Mouse (Mus musculus) limb, embryonic 10.5 days (tissue): Measurements from ENCODE around the gene Rnf123. TPM values are rescaled to one million over a fixed set of nuclear protein-coding genes. Genes with fewer than 3 reads are reported as not detected.
A peak's percentile ranks its signal among the peaks of the same experiment; 100 is the strongest.
"Not testable (repeated sequence)": the region's sequence is repeated elsewhere in the genome, so short reads cannot be mapped to it uniquely, and the experiment has no call there.

Experiments used
- DNase-seq: peaks from one replicate; pipeline ENCODE4 v3.0.0-alpha.2; 2017; ENCODE audit warnings: low spot score
- H3K27ac ChIP-seq: fragments of 300-500 bp; sonication (generic); 2 replicates; pipeline ENCODE4 v1.5.1; 2016; ENCODE audit warnings: mild to moderate bottlenecking
- H3K27me3 ChIP-seq: fragments of 300-500 bp; sonication (generic); 2 replicates; pipeline ENCODE4 v1.6.1; 2016; ENCODE audit warnings: low read depth, mild to moderate bottlenecking; ENCODE audit not compliant: poor library complexity, severe bottlenecking
- H3K36me3 ChIP-seq: fragments of 300-500 bp; sonication (generic); 2 replicates; pipeline ENCODE4 v1.6.1; 2016; ENCODE audit warnings: mild to moderate bottlenecking, moderate library complexity
- H3K4me1 ChIP-seq: fragments of 300-500 bp; sonication (generic); 2 replicates; pipeline ENCODE4 v1.6.1; 2016
- H3K4me3 ChIP-seq: fragments of 300-500 bp; sonication (generic); 2 replicates; pipeline ENCODE4 v1.5.1; 2016; ENCODE audit warnings: mild to moderate bottlenecking, moderate library complexity
- H3K9me3 ChIP-seq: fragments of 300-500 bp; sonication (generic); replicated peaks from 2 replicates; pipeline ENCODE4 v1.6.1; 2016; ENCODE audit warnings: mild to moderate bottlenecking
- WGBS: fragments of 180-500 bp; shearing (Covaris S2); methylation state at CpG from one replicate; pipeline ENCODE4 v1.1.7; 2016; 5-methylcytosine and 5-hydroxymethylcytosine counted together
- polyA plus RNA-seq: library from polyadenylated mRNA; unstranded; fragments of >200 nt; fragmentation: Nextera tagmentation; extraction: Ambion mirVana; gene quantifications from 2 replicates; pipeline ENCODE4 v1.2.1, GENCODE M21; 2016

The Rnf123 gene
- polyA plus RNA-seq, 1 experiment from 2014 or later = 37.5 TPM

- no peak overlapping the region for H3K4me3 ChIP-seq
Measured at GRCm38 (mm10) chr9:108035331-108036156, 47.6 kb downstream of the Rnf123 start.

GRCm38 (mm10) chr9:108032126-108032525 is 51.0 kb downstream of the Rnf123 start:
- Histone ChIP-seq H3K27ac (no peak overlapping the region), H3K9me3 (peaks cover 4% of the 10 kb centered on the region; the same call in 1 of the 2 replicates), H3K36me3 (peaks cover 90% of the 10 kb centered on the region), H3K4me1 (no peaks in the 10 kb centered on the region), H3K27me3 (no peaks in the 10 kb centered on the region), H3K4me3 (no peak overlapping the region)
- 90% methylated on average over 5 of the region's 5 CpGs for WGBS
- no peak for DNase-seq

More at GRCm38 (mm10) chr9:108035331-108036156, 47.6 kb downstream of the Rnf123 start:
- no peaks in the 10 kb centered on the region for H3K27me3 ChIP-seq
- H3K27ac ChIP-seq = no peak overlapping the region
- no peaks in the 10 kb centered on the region for H3K4me1 ChIP-seq
- 96% methylated on average over 2 of the region's 2 CpGs for whole genome bisulfite sequencing
- no peak for DNase-seq
- H3K9me3 ChIP-seq = no peaks in the 10 kb centered on the region
- H3K36me3 ChIP-seq = peaks cover 89% of the 10 kb centered on the region

GRCm38 (mm10) chr9:108027867-108028266 is 55.3 kb downstream of the Rnf123 start:
- 97% methylated on average over 3 of the region's 3 CpGs for WGBS
- Histone ChIP-seq H3K27ac (no peak overlapping the region), H3K27me3 (no peaks in the 10 kb centered on the region), H3K4me1 (no peaks in the 10 kb centered on the region), H3K36me3 (peaks cover 90% of the 10 kb centered on the region), H3K9me3 (peaks cover 4% of the 10 kb centered on the region; the same call in 1 of the 2 replicates), H3K4me3 (no peak overlapping the region)
- no peak for DNase-seq

- H3K4me1 ChIP-seq = no peaks in the 10 kb centered on the region
- 95% methylated on average over 3 of the region's 3 CpGs for WGBS
- peaks cover 4% of the 10 kb centered on the region; the same call in 1 of the 2 replicates for H3K9me3 ChIP-seq
- H3K36me3 ChIP-seq = peaks cover 77% of the 10 kb centered on the region
- H3K4me3 ChIP-seq = no peak overlapping the region
- H3K27me3 ChIP-seq = no peaks in the 10 kb centered on the region
- no peak overlapping the region for H3K27ac ChIP-seq
- DNase-seq = no peak
Measured at GRCm38 (mm10) chr9:108026584-108026983, 56.6 kb downstream of the Rnf123 start.

- H3K27ac ChIP-seq = no peak overlapping the region
- no peaks in the 10 kb centered on the region for H3K4me1 ChIP-seq
- H3K36me3 ChIP-seq = peaks cover 54% of the 10 kb centered on the region
- peaks cover 4% of the 10 kb centered on the region; the same call in 1 of the 2 replicates for H3K9me3 ChIP-seq
- H3K4me3 ChIP-seq = no peak overlapping the region
- no peak for DNase-seq
- H3K27me3 ChIP-seq = no peaks in the 10 kb centered on the region
- WGBS = 90% methylated on average over 3 of the region's 3 CpGs
Measured at GRCm38 (mm10) chr9:108023216-108023615, 59.9 kb downstream of the Rnf123 start.

GRCm38 (mm10) chr9:108020741-108021140 is 62.4 kb downstream of the Rnf123 start:
- peaks cover 49% of the 10 kb centered on the region for H3K36me3 ChIP-seq
- no peak overlapping the region for H3K4me3 ChIP-seq
- H3K27me3 ChIP-seq = no peaks in the 10 kb centered on the region
- no peak overlapping the region for H3K27ac ChIP-seq
- H3K9me3 ChIP-seq = no peaks in the 10 kb centered on the region
- no peaks in the 10 kb centered on the region for H3K4me1 ChIP-seq
- no peak for DNase-seq
- WGBS = 96% methylated on average over 1 of the region's 1 CpGs

GRCm38 (mm10) chr9:108017127-108017526 is 66.0 kb downstream of the Rnf123 start:
- no peak overlapping the region for H3K27ac ChIP-seq
- H3K4me1 ChIP-seq = no peaks in the 10 kb centered on the region
- H3K9me3 ChIP-seq = no peaks in the 10 kb centered on the region
- 90% methylated on average over 3 of the region's 3 CpGs for WGBS
- no peaks in the 10 kb centered on the region for H3K27me3 ChIP-seq
- no peak for DNase-seq
- H3K4me3 ChIP-seq = no peak overlapping the region
- H3K36me3 ChIP-seq = peaks cover 55% of the 10 kb centered on the region

- not testable (repeated sequence) for H3K9me3 ChIP-seq, H3K27ac ChIP-seq, DNase-seq, H3K4me3 ChIP-seq, H3K4me1 ChIP-seq, H3K27me3 ChIP-seq
- WGBS = 97% methylated on average over 2 of the region's 2 CpGs
- H3K36me3 ChIP-seq = peaks cover 72% of the 10 kb centered on the region
Measured at GRCm38 (mm10) chr9:108013577-108013976, 69.6 kb downstream of the Rnf123 start.

GRCm38 (mm10) chr9:108010385-108010784 is 72.8 kb downstream of the Rnf123 start:
- Histone ChIP-seq H3K27me3 (no peaks in the 10 kb centered on the region), H3K9me3 (no peaks in the 10 kb centered on the region), H3K4me1 (no peaks in the 10 kb centered on the region), H3K4me3 (no peak overlapping the region), H3K36me3 (peaks cover 57% of the 10 kb centered on the region), H3K27ac (no peak overlapping the region)
- no peak for DNase-seq

GRCm38 (mm10) chr9:108008041-108008440 is 75.1 kb downstream of the Rnf123 start:
- DNase-seq = no peak
- no peaks in the 10 kb centered on the region for H3K27me3 ChIP-seq
- H3K27ac ChIP-seq = no peak overlapping the region
- 92% methylated on average over 5 of the region's 5 CpGs for WGBS
- peaks cover 47% of the 10 kb centered on the region for H3K36me3 ChIP-seq
- no peak overlapping the region for H3K4me3 ChIP-seq
- H3K9me3 ChIP-seq = no peaks in the 10 kb centered on the region
- peaks cover 14% of the 10 kb centered on the region for H3K4me1 ChIP-seq

GRCm38 (mm10) chr9:108003531-108003890 is 79.6 kb downstream of the Rnf123 start:
- Histone ChIP-seq H3K27ac (peak overlapping the region; percentile 97), H3K27me3 (no peaks in the 10 kb centered on the region), H3K4me1 (peaks cover 24% of the 10 kb centered on the region), H3K4me3 (peak overlapping the region; percentile 99), H3K36me3 (peaks cover 19% of the 10 kb centered on the region), H3K9me3 (no peaks in the 10 kb centered on the region)
- DNase-seq = no peak
- WGBS = 26% methylated on average over 8 of the region's 8 CpGs

- no peak for DNase-seq
- under 1% methylated on average over 50 of the region's 50 CpGs for WGBS
Measured at GRCm38 (mm10) chr9:108002778-108003530, 80.2 kb downstream of the Rnf123 start.

More at GRCm38 (mm10) chr9:108002778-108003530, 80.2 kb downstream of the Rnf123 start:
- Histone ChIP-seq H3K4me1 (peaks cover 24% of the 10 kb centered on the region), H3K27me3 (no peaks in the 10 kb centered on the region), H3K27ac (peak overlapping the region; percentile 97), H3K4me3 (peak overlapping the region; percentile 99), H3K36me3 (peaks cover 14% of the 10 kb centered on the region), H3K9me3 (no peaks in the 10 kb centered on the region)
